Mouse (Mus musculus) midbrain, embryonic 10.5 days (tissue): ENCODE results near the gene Dalrd3. TPM values are rescaled to one million over a fixed set of nuclear protein-coding genes. Genes with fewer than 3 reads are reported as not detected.

Source experiments
- DNase-seq: peaks from one replicate; pipeline ENCODE4 v3.0.0-alpha.2; 2017; ENCODE audit warnings: low spot score
- H3K27ac ChIP-seq: fragments of 300-500 bp; sonication (generic); replicated peaks from 2 replicates; pipeline ENCODE4 v1.5.1; 2016; ENCODE audit warnings: mild to moderate bottlenecking
- H3K27me3 ChIP-seq: fragments of 300-500 bp; sonication (generic); 2 replicates; pipeline ENCODE4 v1.6.1; 2016; ENCODE audit warnings: low read depth, mild to moderate bottlenecking; ENCODE audit not compliant: poor library complexity, severe bottlenecking
- H3K36me3 ChIP-seq: fragments of 300-500 bp; sonication (generic); 2 replicates; pipeline ENCODE4 v1.6.1; 2016; ENCODE audit warnings: mild to moderate bottlenecking, moderate library complexity
- H3K4me1 ChIP-seq: fragments of 300-500 bp; sonication (generic); 2 replicates; pipeline ENCODE4 v1.6.1; 2016
- H3K4me3 ChIP-seq: fragments of 300-500 bp; sonication (generic); 2 replicates; pipeline ENCODE4 v1.5.1; 2016; ENCODE audit warnings: mild to moderate bottlenecking, moderate library complexity
- H3K9me3 ChIP-seq: fragments of 300-500 bp; sonication (generic); replicated peaks from 2 replicates; pipeline ENCODE4 v1.6.1; 2016; ENCODE audit warnings: mild to moderate bottlenecking
- WGBS: fragments of 180-500 bp; shearing (Covaris S2); methylation state at CpG from one replicate; pipeline ENCODE4 v1.1.7; 2016; 5-methylcytosine and 5-hydroxymethylcytosine counted together
- polyA plus RNA-seq: library from polyadenylated mRNA; unstranded; fragments of >200 nt; fragmentation: Nextera tagmentation; extraction: Ambion mirVana; gene quantifications from 2 replicates; pipeline ENCODE4 v1.2.1, GENCODE M21; 2016

Gene Dalrd3
- polyA plus RNA-seq = 196 and 221 TPM in 2 replicates

DNA sequence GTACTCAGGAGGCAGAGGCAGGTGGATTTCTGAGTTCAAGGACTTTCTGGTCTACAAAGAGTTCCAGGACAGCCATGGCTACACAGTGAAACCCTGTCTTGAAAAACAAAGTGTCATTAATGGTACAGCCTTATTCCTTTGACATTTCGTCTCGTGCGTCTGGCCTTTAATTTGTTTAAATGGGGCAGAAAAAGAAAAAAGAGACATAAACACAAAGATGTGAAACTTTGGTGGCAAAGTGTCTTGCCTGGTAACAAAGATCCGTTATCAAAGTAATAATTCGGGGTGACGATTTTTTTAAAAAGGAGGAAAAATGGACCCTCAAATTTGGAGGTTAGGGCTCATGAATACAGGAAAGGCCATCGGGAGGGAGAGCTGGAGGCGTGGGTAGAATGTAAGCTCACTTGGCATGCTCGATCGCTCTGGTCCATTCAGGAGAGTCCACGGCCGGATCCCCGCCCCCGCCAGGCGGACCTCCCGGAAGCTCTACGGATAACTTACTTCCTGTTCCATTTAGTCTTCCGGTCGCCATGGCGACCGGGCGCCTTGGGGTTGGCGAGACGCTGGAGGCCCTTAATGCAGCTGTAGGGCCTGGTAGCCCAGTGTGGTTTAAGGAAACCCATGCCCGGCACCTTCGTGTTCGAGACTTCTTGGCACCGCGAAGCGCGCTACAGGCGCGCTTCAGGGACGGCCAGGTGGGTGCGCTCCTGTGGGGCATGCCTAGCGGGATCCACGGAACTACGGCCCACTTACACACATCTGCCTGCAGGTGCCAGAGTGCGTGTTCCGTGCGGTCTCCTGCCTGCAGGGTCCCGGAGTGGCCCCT is at the start of gene Dalrd3:
TSS of gene Dalrd3 (plus strand) at position 506 of the 826 bp plus-strand sequence.
- Histone ChIP-seq H3K4me1 (peaks cover 80% of the 10 kb centered on the region), H3K36me3 (peaks cover 56% of the 10 kb centered on the region), H3K27me3 (no peaks in the 10 kb centered on the region), H3K9me3 (no peaks in the 10 kb centered on the region), H3K4me3 (peak within 1 kb of the TSS; percentile 80), H3K27ac (peak within 1 kb of the TSS; percentile 83)
- DNase-seq = peak; percentile 93
- 8% methylated on average over 42 of the region's 42 CpGs for WGBS

DNA sequence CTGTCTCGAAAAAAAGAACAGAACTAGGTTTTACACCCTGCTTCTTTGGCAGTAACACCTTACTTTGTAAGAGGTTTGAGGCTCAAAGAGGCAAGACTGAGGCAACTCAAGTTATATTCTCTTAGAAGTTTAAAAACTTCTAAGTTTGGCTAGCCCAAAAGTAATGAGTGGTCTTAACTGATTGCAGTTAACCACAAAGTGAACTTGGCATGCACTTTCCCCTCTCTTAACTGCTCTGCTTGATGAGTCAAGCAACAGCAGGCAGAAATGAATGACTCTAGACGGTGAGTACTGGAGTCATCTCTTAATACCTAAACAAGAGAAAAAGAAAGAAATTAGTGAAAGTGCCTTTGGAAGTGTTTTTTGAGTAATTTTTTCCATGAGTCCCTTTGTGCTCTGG is 48.1 kb upstream of the Dalrd3 start:
- WGBS = 94% methylated on average over 2 of the region's 2 CpGs
- no peaks in the 10 kb centered on the region for H3K9me3 ChIP-seq
- no peak overlapping the region for H3K4me3 ChIP-seq
- DNase-seq = no peak
- H3K27me3 ChIP-seq = no peaks in the 10 kb centered on the region
- H3K36me3 ChIP-seq = peaks cover 47% of the 10 kb centered on the region
- H3K27ac ChIP-seq = no peak overlapping the region
- H3K4me1 ChIP-seq = peaks cover 25% of the 10 kb centered on the region

DNA sequence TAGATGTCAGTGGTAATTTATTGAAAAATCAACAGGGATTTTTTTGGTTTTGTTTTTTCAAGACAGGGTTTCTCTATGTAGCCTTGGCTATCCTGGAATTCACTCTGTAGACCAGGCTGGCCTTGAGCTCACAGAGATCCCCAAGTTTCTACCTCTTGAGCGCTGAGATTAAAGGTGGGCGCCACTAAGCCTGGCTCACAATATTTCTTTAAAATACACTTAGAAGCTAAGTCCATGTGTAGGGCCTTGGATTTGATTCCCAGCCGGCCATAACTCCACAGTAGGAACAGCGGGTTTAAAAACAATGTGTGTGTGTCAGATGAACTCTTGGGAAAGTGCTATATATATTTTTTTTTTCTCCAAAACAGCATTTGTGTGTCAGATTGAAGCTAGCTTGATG is 46.3 kb upstream of the Dalrd3 start:
- peaks cover 60% of the 10 kb centered on the region for H3K36me3 ChIP-seq
- H3K9me3 ChIP-seq = no peaks in the 10 kb centered on the region
- H3K4me1 ChIP-seq = peaks cover 20% of the 10 kb centered on the region
- H3K27ac ChIP-seq = no peak overlapping the region
- H3K27me3 ChIP-seq = no peaks in the 10 kb centered on the region
- no peak overlapping the region for H3K4me3 ChIP-seq
- WGBS = 96% methylated on average over 4 of the region's 4 CpGs
- DNase-seq = no peak

DNA sequence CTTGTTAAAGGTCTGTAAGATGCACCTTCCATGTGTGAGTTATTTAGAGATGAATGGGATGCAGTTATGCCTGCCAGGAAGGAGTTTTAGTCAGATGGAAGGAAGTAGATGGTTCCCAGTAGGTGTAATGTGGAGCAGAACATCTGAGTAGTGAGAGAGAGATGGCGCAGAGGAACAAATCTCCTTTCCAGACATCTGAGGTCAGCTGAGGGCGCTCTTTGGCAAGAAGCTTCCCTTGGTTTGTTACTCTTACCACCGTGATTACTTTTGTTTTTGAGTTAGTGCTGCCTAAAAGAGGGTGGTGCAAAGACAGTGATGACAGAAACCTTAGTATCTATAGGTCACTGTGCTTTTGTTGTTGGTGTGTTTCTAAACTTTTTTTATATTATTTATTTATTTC is 44.3 kb upstream of the Dalrd3 start:
- Histone ChIP-seq H3K36me3 (peaks cover 68% of the 10 kb centered on the region), H3K4me3 (no peak overlapping the region), H3K27me3 (no peaks in the 10 kb centered on the region), H3K4me1 (no peaks in the 10 kb centered on the region), H3K27ac (no peak overlapping the region), H3K9me3 (no peaks in the 10 kb centered on the region)
- no peak for DNase-seq
- WGBS = 88% methylated on average over 3 of the region's 3 CpGs

DNA sequence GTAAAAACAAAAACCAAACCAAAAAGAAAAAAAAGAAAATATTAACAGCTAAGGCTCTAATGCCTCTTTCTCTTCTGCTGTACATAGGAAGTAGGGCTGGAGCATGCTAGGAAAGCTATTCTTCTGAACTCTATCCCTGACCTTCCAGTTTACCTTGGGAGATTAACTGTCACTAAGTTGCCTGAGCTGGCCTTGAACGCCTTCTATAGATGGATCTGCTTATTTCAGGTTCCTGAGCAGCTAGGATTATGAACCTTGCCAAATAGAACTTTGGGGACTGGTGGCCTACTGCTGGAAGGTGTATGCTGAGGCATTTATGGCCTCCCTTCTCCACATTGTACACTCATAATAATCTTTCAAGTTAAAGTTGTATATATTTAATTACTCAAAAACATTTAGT is 38.7 kb upstream of the Dalrd3 start:
- Histone ChIP-seq H3K27ac (no peak overlapping the region), H3K4me1 (no peaks in the 10 kb centered on the region), H3K36me3 (peaks cover 89% of the 10 kb centered on the region), H3K27me3 (no peaks in the 10 kb centered on the region), H3K4me3 (no peak overlapping the region), H3K9me3 (no peaks in the 10 kb centered on the region)
- no peak for DNase-seq
- 94% methylated on average over 1 of the region's 1 CpGs for WGBS

DNA sequence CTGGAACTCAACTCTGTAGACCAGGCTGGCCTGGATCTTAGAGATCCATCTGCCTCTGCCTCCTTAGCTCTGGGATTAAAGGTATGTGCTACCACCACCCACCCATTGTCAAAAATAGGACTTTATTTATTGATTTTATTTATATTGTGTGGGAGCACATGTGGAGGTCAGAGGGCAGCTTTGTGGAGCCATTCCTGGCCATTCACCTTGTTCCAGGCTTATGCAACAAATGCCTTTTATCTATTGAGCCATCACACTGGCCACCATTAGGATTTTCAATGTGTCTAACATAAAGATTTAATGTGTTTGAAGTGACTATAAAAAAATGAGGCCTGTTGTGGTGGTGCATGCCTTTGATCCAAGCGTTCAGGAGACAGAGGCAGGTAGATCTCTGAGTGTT is 38.2 kb upstream of the Dalrd3 start:
- Histone ChIP-seq H3K4me1 (no peaks in the 10 kb centered on the region), H3K36me3 (peaks cover 94% of the 10 kb centered on the region), H3K4me3 (no peak overlapping the region), H3K27ac (no peak overlapping the region), H3K9me3 (no peaks in the 10 kb centered on the region), H3K27me3 (no peaks in the 10 kb centered on the region)
- no peak for DNase-seq
- 91% methylated on average over 1 of the region's 1 CpGs for WGBS

GRCm38 (mm10) chr9:108540846-108541245 is 28.8 kb upstream of the Dalrd3 start:
- no peaks in the 10 kb centered on the region for H3K4me1 ChIP-seq
- H3K27ac ChIP-seq = no peak overlapping the region
- peaks cover 99% of the 10 kb centered on the region for H3K36me3 ChIP-seq
- DNase-seq = no peak
- no peak overlapping the region for H3K4me3 ChIP-seq
- H3K27me3 ChIP-seq = no peaks in the 10 kb centered on the region
- no peaks in the 10 kb centered on the region for H3K9me3 ChIP-seq

DNA sequence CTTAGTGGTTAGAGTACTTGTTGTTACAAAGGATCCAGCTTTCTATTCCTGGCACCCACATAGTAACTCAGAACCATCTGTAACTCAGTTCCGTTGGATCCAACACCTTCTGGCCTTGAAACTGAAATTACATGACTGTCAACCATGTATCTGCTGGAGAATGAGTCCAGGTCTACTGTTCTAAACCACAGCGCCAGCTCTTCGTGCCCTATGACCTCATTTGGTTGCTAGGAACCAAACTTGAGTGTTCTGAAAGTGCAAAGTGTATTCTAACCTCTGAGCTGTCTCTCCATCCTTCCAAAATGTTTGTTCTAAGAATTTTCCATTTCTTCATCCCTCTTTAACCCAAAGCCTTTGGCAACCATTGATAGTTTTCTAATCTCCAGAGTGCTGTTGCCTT is 23.7 kb upstream of the Dalrd3 start:
- Histone ChIP-seq H3K4me3 (no peak overlapping the region), H3K27ac (no peak overlapping the region), H3K9me3 (no peaks in the 10 kb centered on the region), H3K27me3 (no peaks in the 10 kb centered on the region), H3K36me3 (peaks cover 97% of the 10 kb centered on the region), H3K4me1 (no peaks in the 10 kb centered on the region)
- no peak for DNase-seq
- 94% methylated on average over 3 of the region's 3 CpGs for WGBS

- peaks cover 96% of the 10 kb centered on the region for H3K36me3 ChIP-seq
- WGBS = 92% methylated on average over 1 of the region's 1 CpGs
- no peak for DNase-seq
Measured at GRCm38 (mm10) chr9:108546875-108547274, 22.8 kb upstream of the Dalrd3 start.

DNA sequence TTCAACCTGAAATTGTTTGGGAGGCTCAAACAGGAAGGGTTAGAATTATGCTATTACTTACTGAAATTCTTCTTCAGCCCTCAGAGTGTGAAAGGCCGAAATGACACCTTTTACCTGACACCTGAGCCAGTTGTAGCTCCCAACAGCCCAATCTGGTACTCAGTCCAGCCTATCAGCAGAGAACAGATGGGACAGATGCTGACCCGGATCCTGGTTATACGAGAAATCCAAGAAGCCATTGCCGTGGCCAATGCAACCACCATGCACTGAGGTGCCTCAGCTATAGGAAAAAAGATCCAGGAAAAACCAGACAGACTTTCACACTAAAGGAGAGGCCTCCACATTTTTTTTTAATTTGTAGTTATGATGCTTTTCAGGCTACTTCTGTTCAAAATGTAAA is 10.5 kb upstream of the Dalrd3 start:
- peaks cover 21% of the 10 kb centered on the region for H3K4me1 ChIP-seq
- peaks cover 86% of the 10 kb centered on the region for H3K36me3 ChIP-seq
- H3K9me3 ChIP-seq = no peaks in the 10 kb centered on the region
- H3K4me3 ChIP-seq = no peak overlapping the region
- WGBS = 93% methylated on average over 4 of the region's 4 CpGs
- H3K27me3 ChIP-seq = no peaks in the 10 kb centered on the region
- peak; percentile 10 for DNase-seq
- no peak overlapping the region for H3K27ac ChIP-seq

More at GRCm38 (mm10) chr9:108546875-108547274, 22.8 kb upstream of the Dalrd3 start:
- no peaks in the 10 kb centered on the region for H3K4me1 ChIP-seq
- H3K27me3 ChIP-seq = no peaks in the 10 kb centered on the region
- H3K4me3 ChIP-seq = no peak overlapping the region
- no peak overlapping the region for H3K27ac ChIP-seq
- H3K9me3 ChIP-seq = no peaks in the 10 kb centered on the region

- under 1% methylated on average over 53 of the region's 53 CpGs for WGBS
- Histone ChIP-seq H3K9me3 (no peaks in the 10 kb centered on the region), H3K4me1 (peaks cover 21% of the 10 kb centered on the region), H3K27me3 (no peaks in the 10 kb centered on the region), H3K4me3 (peak within 1 kb of the TSS; percentile 73), H3K36me3 (peaks cover 86% of the 10 kb centered on the region), H3K27ac (peak within 1 kb of the TSS; percentile 87)
- peak; percentile 96 for DNase-seq
Measured at GRCm38 (mm10) chr9:108560227-108560841, 9.4 kb upstream of the Dalrd3 start, which contains the start of gene Impdh2. TSS of gene Impdh2 (plus strand) at chr9:108560286.

GRCm38 (mm10) chr9:108563671-108564070 is 6.0 kb upstream of the Dalrd3 start:
- Histone ChIP-seq H3K27me3 (no peaks in the 10 kb centered on the region), H3K9me3 (no peaks in the 10 kb centered on the region), H3K4me3 (no peak overlapping the region), H3K36me3 (peaks cover 61% of the 10 kb centered on the region), H3K4me1 (peaks cover 50% of the 10 kb centered on the region), H3K27ac (no peak overlapping the region)
- peak; percentile 13 for DNase-seq
- WGBS = 92% methylated on average over 8 of the region's 8 CpGs

DNA sequence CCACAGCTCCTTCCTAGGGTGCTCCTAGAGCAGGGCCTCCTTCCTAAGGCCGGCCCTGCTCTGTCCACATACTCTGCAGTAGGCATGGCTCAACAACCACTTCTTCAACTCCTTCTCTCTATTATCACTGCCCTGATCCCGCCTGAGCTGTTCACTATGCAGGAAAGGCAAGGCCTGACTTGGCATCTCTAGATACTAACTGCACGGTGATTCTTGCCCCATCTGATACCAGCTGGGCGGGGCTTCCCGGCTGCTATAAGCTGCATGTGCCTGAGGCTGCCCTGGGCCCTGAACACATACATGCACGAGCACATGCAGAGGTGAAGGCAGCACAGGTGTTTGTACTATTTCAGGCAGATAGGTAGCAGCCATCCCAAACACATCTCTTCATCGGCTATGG is 5.6 kb upstream of the Dalrd3 start:
- 92% methylated on average over 7 of the region's 7 CpGs for WGBS
- H3K27ac ChIP-seq = no peak overlapping the region
- peaks cover 56% of the 10 kb centered on the region for H3K36me3 ChIP-seq
- peaks cover 55% of the 10 kb centered on the region for H3K4me1 ChIP-seq
- no peaks in the 10 kb centered on the region for H3K27me3 ChIP-seq
- H3K9me3 ChIP-seq = no peaks in the 10 kb centered on the region
- H3K4me3 ChIP-seq = no peak overlapping the region
- DNase-seq = no peak
